Mouse (Mus musculus): Measurements from ENCODE around the gene Aldh16a1.

- TF ChIP-seq EP300 (IDR thresholded peaks at IDR 0.05; ENCODE audit: low read depth), result no peak
- TF ChIP-seq CTCF (IDR thresholded peaks at IDR 0.05; ENCODE audit: low read depth), result no peak
Observed at GRCm38 (mm10) chr7:45147267-45147666, 7.1 kb downstream of the Aldh16a1 start.
